Mouse (Mus musculus) lung, embryonic 16.5 days (tissue): ENCODE results near the gene Olfr1221. TPM values are rescaled to one million over a fixed set of nuclear protein-coding genes. Genes with fewer than 3 reads are reported as not detected.

Experiments
- ATAC-seq: fragments of 200-750 bp; cut with Nextera tagmentation; 2 replicates; pipeline ENCODE4 v1.8.0; 2017; ENCODE audit warnings: low read depth, mild to moderate bottlenecking, moderate library complexity
- H3K27ac ChIP-seq: fragments of 300-500 bp; sonication (generic); 2 replicates; pipeline ENCODE4 v1.5.1; 2014; ENCODE audit warnings: mild to moderate bottlenecking, control low read depth, low read length
- H3K27me3 ChIP-seq: fragments of 300-500 bp; sonication (generic); 2 replicates; pipeline ENCODE4 v1.6.1; 2014; ENCODE audit warnings: low read depth, low read length, mixed read lengths; ENCODE audit not compliant: control insufficient read depth, insufficient read depth
- H3K36me3 ChIP-seq: fragments of 300-500 bp; sonication (generic); 2 replicates; pipeline ENCODE4 v1.6.1; 2014; ENCODE audit warnings: low read length; ENCODE audit not compliant: control insufficient read depth, insufficient read depth
- H3K4me1 ChIP-seq: fragments of 300-500 bp; sonication (generic); replicated peaks from 2 replicates; pipeline ENCODE4 v1.6.1; 2014; ENCODE audit warnings: low read length, mixed read lengths; ENCODE audit not compliant: control insufficient read depth, insufficient read depth
- H3K4me2 ChIP-seq: fragments of 300-500 bp; sonication (generic); 2 replicates; pipeline ENCODE4 v1.6.1; 2014; ENCODE audit warnings: low read depth, low read length, control low read depth
- H3K4me3 ChIP-seq: fragments of 300-500 bp; sonication (generic); 2 replicates; pipeline ENCODE4 v1.5.1; 2014; ENCODE audit warnings: mild to moderate bottlenecking, low read length, control low read depth
- H3K9ac ChIP-seq: fragments of 300-500 bp; sonication (generic); 2 replicates; pipeline ENCODE4 v1.6.1; 2014; ENCODE audit warnings: low read length, control low read depth
- H3K9me3 ChIP-seq: fragments of 300-500 bp; sonication (generic); 2 replicates; pipeline ENCODE4 v1.6.1; 2016; ENCODE audit warnings: low read length; ENCODE audit not compliant: control insufficient read depth
- polyA plus RNA-seq: library from polyadenylated mRNA; unstranded; fragments of >200 nt; fragmentation: Nextera tagmentation; extraction: Ambion mirVana; gene quantifications from 2 replicates; pipeline ENCODE4 v1.2.1, GENCODE M21; 2015

The Olfr1221 gene
- polyA plus RNA-seq, 1 experiment from 2014 or later: not detected

DNA sequence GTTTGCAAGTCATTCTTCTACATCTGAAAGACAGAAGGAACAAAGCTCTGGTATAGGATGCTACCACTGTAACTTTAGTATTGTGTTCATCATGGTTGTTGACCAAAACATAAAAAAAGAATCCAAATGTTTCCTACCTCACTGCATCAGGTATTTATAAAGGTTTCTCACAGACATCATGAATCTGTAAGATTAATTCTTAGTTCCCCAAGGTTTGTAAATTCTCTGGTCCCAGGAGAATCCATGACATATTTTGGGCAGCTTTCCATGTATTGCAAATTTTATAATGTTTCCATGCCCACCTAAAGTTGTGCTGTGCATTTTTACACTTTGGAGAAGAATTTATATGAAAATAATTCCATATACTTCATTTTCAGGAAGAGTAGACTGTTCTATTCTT is 56.0 kb downstream of the Olfr1221 start, which contains the start of gene Olfr1218:
TSS of gene Olfr1218 (minus strand) at position 101 of the 400 bp plus-strand sequence.
- Histone ChIP-seq H3K4me2 (no peak within 1 kb of the TSS), H3K27ac (no peak within 1 kb of the TSS), H3K4me3 (no peak within 1 kb of the TSS), H3K4me1 (no peaks in the 10 kb centered on the region), H3K36me3 (no peaks in the 10 kb centered on the region), H3K9me3 (no peaks in the 10 kb centered on the region), H3K9ac (no peak within 1 kb of the TSS), H3K27me3 (no peaks in the 10 kb centered on the region)
- ATAC-seq: no peak

Other genes with a start within 250 kb of the Olfr1221 start
- not detected in 2 replicates for gene Olfr1208, start 215.0 kb downstream of the Olfr1221 start, polyA plus RNA-seq
- gene Olfr1209, start 202.1 kb downstream of the Olfr1221 start, polyA plus RNA-seq: not detected in 2 replicates
- not detected in 2 replicates for gene Olfr1211, start 179.2 kb downstream of the Olfr1221 start, polyA plus RNA-seq
- not detected in 2 replicates for gene Olfr1212, start 163.3 kb downstream of the Olfr1221 start, polyA plus RNA-seq
- gene Gm13762, start 137.0 kb downstream of the Olfr1221 start, polyA plus RNA-seq: not detected in 2 replicates
- gene Olfr1214, start 124.6 kb downstream of the Olfr1221 start, polyA plus RNA-seq: not detected in 2 replicates
- not detected in 2 replicates for gene Olfr1215, start 110.3 kb downstream of the Olfr1221 start, polyA plus RNA-seq
- not detected in 2 replicates for gene Olfr1216, start 98.9 kb downstream of the Olfr1221 start, polyA plus RNA-seq
- not detected in 2 replicates for gene Olfr1217, start 85.2 kb downstream of the Olfr1221 start, polyA plus RNA-seq
- not detected in 2 replicates for gene Olfr1218, start 56.1 kb downstream of the Olfr1221 start, polyA plus RNA-seq
- gene Olfr1219, start 33.8 kb downstream of the Olfr1221 start, polyA plus RNA-seq: not detected in 2 replicates
- not detected in 2 replicates for gene Olfr1220, start 10.4 kb downstream of the Olfr1221 start, polyA plus RNA-seq
- gene Olfr1222, start 15.8 kb upstream of the Olfr1221 start, polyA plus RNA-seq: not detected in 2 replicates
- not detected in 2 replicates for gene Olfr1223, start 34.3 kb upstream of the Olfr1221 start, polyA plus RNA-seq
- not detected in 2 replicates for gene Olfr1224-ps1, start 46.8 kb upstream of the Olfr1221 start, polyA plus RNA-seq
- gene Olfr1225, start 57.4 kb upstream of the Olfr1221 start, polyA plus RNA-seq: not detected in 2 replicates
- gene Olfr1226, start 82.8 kb upstream of the Olfr1221 start, polyA plus RNA-seq: not detected in 2 replicates
- gene Olfr1228, start 136.8 kb upstream of the Olfr1221 start, polyA plus RNA-seq: not detected in 2 replicates
- gene Olfr1229, start 170.7 kb upstream of the Olfr1221 start, polyA plus RNA-seq: not detected in 2 replicates
- not detected in 2 replicates for gene Olfr1230, start 180.0 kb upstream of the Olfr1221 start, polyA plus RNA-seq
- gene Olfr1231, start 189.8 kb upstream of the Olfr1221 start, polyA plus RNA-seq: not detected in 2 replicates
- not detected in 2 replicates for gene Olfr1232, start 212.4 kb upstream of the Olfr1221 start, polyA plus RNA-seq
- gene Olfr1233, start 225.1 kb upstream of the Olfr1221 start, polyA plus RNA-seq: not detected in 2 replicates
- gene Olfr1234, start 247.6 kb upstream of the Olfr1221 start, polyA plus RNA-seq: not detected in 2 replicates